Mouse (Mus musculus) C2C12 (cell line): Measurements from ENCODE around the gene Nags. TPM values are rescaled to one million over a fixed set of nuclear protein-coding genes. Genes with fewer than 3 reads are reported as not detected.
A peak's percentile ranks its signal among the peaks of the same experiment; 100 is the strongest.

Experiments
- H3K27me3 ChIP-seq: one replicate; pipeline ENCODE4 v1.6.1; 2011; ENCODE audit not compliant: control insufficient read depth, insufficient read depth, insufficient read length
- H3K36me3 ChIP-seq: one replicate; pipeline ENCODE4 v1.6.1; 2011; ENCODE audit not compliant: control insufficient read depth, insufficient read depth
- H3K4me3 ChIP-seq: one replicate; pipeline ENCODE4 v1.5.1; 2011; ENCODE audit warnings: mild to moderate bottlenecking, control low read depth; ENCODE audit not compliant: poor library complexity, insufficient read depth, severe bottlenecking
- H3K79me2 ChIP-seq: one replicate; pipeline ENCODE4 v1.6.1; 2011; ENCODE audit not compliant: control insufficient read depth, insufficient read depth
- H3K79me3 ChIP-seq: one replicate; pipeline ENCODE4 v1.6.1; 2011; ENCODE audit warnings: low read depth, control low read depth
- H3ac ChIP-seq: one replicate; pipeline ENCODE3; 2011; ENCODE audit warnings: low read depth; ENCODE audit not compliant: control insufficient read depth, insufficient read length
- CEBPB ChIP-seq: IDR thresholded peaks from one replicate; pipeline ENCODE4 v1.6.1; 2011; ENCODE audit warnings: low read depth, mild to moderate bottlenecking, control low read depth, moderate library complexity
- CTCF ChIP-seq: IDR thresholded peaks from one replicate; pipeline ENCODE4 v1.5.1; 2011; ENCODE audit not compliant: control insufficient read depth, insufficient read depth, insufficient read length
- FOSL1 ChIP-seq: IDR thresholded peaks from one replicate; pipeline ENCODE4 v1.8.0; 2011; ENCODE audit warnings: mild to moderate bottlenecking, low read length; ENCODE audit not compliant: poor library complexity, insufficient read depth, severe bottlenecking
- MAX ChIP-seq: IDR thresholded peaks from one replicate; pipeline ENCODE4 v1.6.1; 2011; ENCODE audit warnings: mild to moderate bottlenecking, control low read depth
- MYOD1 ChIP-seq: IDR thresholded peaks from one replicate; pipeline ENCODE4 v1.6.1; 2011; ENCODE audit warnings: low read depth; ENCODE audit not compliant: control insufficient read depth, insufficient read length
- MYOG ChIP-seq: IDR thresholded peaks from one replicate; pipeline ENCODE4 v1.6.1; 2011; ENCODE audit not compliant: control insufficient read depth, insufficient read length; ENCODE audit errors: extremely low read depth
- USF1 ChIP-seq: IDR thresholded peaks from one replicate; pipeline ENCODE4 v1.6.1; 2011; ENCODE audit warnings: low read depth, mild to moderate bottlenecking, control low read depth, moderate library complexity
- polyA plus RNA-seq: library from polyadenylated mRNA; unstranded; fragments of >200 nt; fragmentation: generic; extraction: Trizol; gene quantifications from one replicate; pipeline ENCODE4 v1.2.1, GENCODE M21; 2012; ENCODE audit warnings: missing spikeins

Gene Nags
- polyA plus RNA-seq, 1 experiment: not detected

GRCm38 (mm10) chr11:102167539-102167938, 22.2 kb downstream of the Nags start:
- no peak for TF ChIP-seq CEBPB
- no peak for TF ChIP-seq MAX
- TF ChIP-seq MYOG: no peak
- TF ChIP-seq FOSL1: no peak
- TF ChIP-seq USF1: no peak
- TF ChIP-seq CTCF: no peak
- TF ChIP-seq MYOD1: no peak
- H3ac ChIP-seq: no peak overlapping the region
- no peak overlapping the region for H3K4me3 ChIP-seq
- H3K27me3 ChIP-seq: no peaks in the 10 kb centered on the region
- peaks cover 91% of the 10 kb centered on the region for H3K36me3 ChIP-seq
- peaks cover 75% of the 10 kb centered on the region for H3K79me2 ChIP-seq
- peaks cover 37% of the 10 kb centered on the region for H3K79me3 ChIP-seq

GRCm38 (mm10) chr11:102168689-102169088, 23.4 kb downstream of the Nags start:
- TF ChIP-seq MYOD1 (no peak), MYOG (no peak), CEBPB (no peak), USF1 (no peak), MAX (no peak)
- Histone ChIP-seq H3K79me2 (peaks cover 86% of the 10 kb centered on the region), H3K36me3 (peaks cover 88% of the 10 kb centered on the region), H3K79me3 (peaks cover 48% of the 10 kb centered on the region), H3ac (no peak overlapping the region), H3K4me3 (no peak overlapping the region), H3K27me3 (no peaks in the 10 kb centered on the region)

- H3K79me2 ChIP-seq: peaks cover 100% of the 10 kb centered on the region
- no peak overlapping the region for H3ac ChIP-seq
- peaks cover 81% of the 10 kb centered on the region for H3K36me3 ChIP-seq
- peaks cover 84% of the 10 kb centered on the region for H3K79me3 ChIP-seq
- TF ChIP-seq FOSL1: no peak
- no peak for TF ChIP-seq CTCF
- no peak overlapping the region for H3K4me3 ChIP-seq
- no peaks in the 10 kb centered on the region for H3K27me3 ChIP-seq
Measured at GRCm38 (mm10) chr11:102179836-102180235, 34.5 kb downstream of the Nags start.

- peak overlapping the region; percentile 79 for H3ac ChIP-seq
- H3K79me2 ChIP-seq: peaks cover 60% of the 10 kb centered on the region
- peak overlapping the region; percentile 98 for H3K4me3 ChIP-seq
- no peak for TF ChIP-seq FOSL1
- no peak for TF ChIP-seq CTCF
- TF ChIP-seq MAX: no peak
- TF ChIP-seq MYOD1: no peak
- TF ChIP-seq USF1: no peak
- TF ChIP-seq MYOG: no peak
- no peak for TF ChIP-seq CEBPB
- peaks cover 41% of the 10 kb centered on the region for H3K36me3 ChIP-seq
- H3K79me3 ChIP-seq: peaks cover 53% of the 10 kb centered on the region
- H3K27me3 ChIP-seq: no peaks in the 10 kb centered on the region
Measured at GRCm38 (mm10) chr11:102184253-102184645, 38.9 kb downstream of the Nags start.

- TF ChIP-seq MYOG: no peak
- peak; percentile 71 for TF ChIP-seq MAX
- no peak for TF ChIP-seq USF1
- TF ChIP-seq CTCF: no peak
- peaks cover 47% of the 10 kb centered on the region for H3K79me3 ChIP-seq
Measured at GRCm38 (mm10) chr11:102184646-102185495, 39.6 kb downstream of the Nags start, which contains the start of gene Lsm12. Gene Lsm12 (minus strand): TSS chr11:102185296.

GRCm38 (mm10) chr11:102185677-102186076, 40.4 kb downstream of the Nags start:
- H3K79me2 ChIP-seq: peaks cover 52% of the 10 kb centered on the region
- peak overlapping the region; percentile 98 for H3K4me3 ChIP-seq

More at GRCm38 (mm10) chr11:102184646-102185495, 39.6 kb downstream of the Nags start, which contains the start of gene Lsm12:
- peaks cover 35% of the 10 kb centered on the region for H3K36me3 ChIP-seq
- H3K4me3 ChIP-seq: peak within 1 kb of the TSS; percentile 98
- no peaks in the 10 kb centered on the region for H3K27me3 ChIP-seq
- peak within 1 kb of the TSS; percentile 79 for H3ac ChIP-seq
- peaks cover 54% of the 10 kb centered on the region for H3K79me2 ChIP-seq

More at GRCm38 (mm10) chr11:102185677-102186076, 40.4 kb downstream of the Nags start:
- no peak for TF ChIP-seq MAX
- no peak for TF ChIP-seq FOSL1
- no peak for TF ChIP-seq CEBPB
- no peak for TF ChIP-seq USF1
- no peak for TF ChIP-seq MYOD1
- no peak for TF ChIP-seq CTCF
- no peak for TF ChIP-seq MYOG
- H3K36me3 ChIP-seq: peaks cover 27% of the 10 kb centered on the region
- no peak overlapping the region for H3ac ChIP-seq
- H3K27me3 ChIP-seq: no peaks in the 10 kb centered on the region
- peaks cover 39% of the 10 kb centered on the region for H3K79me3 ChIP-seq
